Mouse (Mus musculus) mesoderm, embryonic 11.5 days (tissue): ENCODE measurements around the gene Dhh.

ENCODE experiments used
- DNase-seq: peaks from one replicate; pipeline ENCODE4 v3.0.0-alpha.2; 2012; ENCODE audit warnings: low read depth, low spot score

Dhh gene

GRCm38 (mm10) chr15:98916016-98916415 is 17.7 kb upstream of the Dhh start:
- DNase-seq, result no peak

- DNase-seq, result no peak
Observed at GRCm38 (mm10) chr15:98914903-98915302, 16.6 kb upstream of the Dhh start.

GRCm38 (mm10) chr15:98904692-98905091 is 6.4 kb upstream of the Dhh start:
- DNase-seq, result peak; percentile 73

- DNase-seq, result no peak
Observed at GRCm38 (mm10) chr15:98902600-98902999, 4.3 kb upstream of the Dhh start.

- DNase-seq, result no peak
Observed at GRCm38 (mm10) chr15:98901530-98901929, 3.2 kb upstream of the Dhh start.

GRCm38 (mm10) chr15:98897495-98897894 is 845 bp downstream of the Dhh start:
- DNase-seq, result no peak

GRCm38 (mm10) chr15:98895635-98896589 is 2.4 kb downstream of the Dhh start:
- DNase-seq, result peak; percentile 58

GRCm38 (mm10) chr15:98894746-98895634 is 3.4 kb downstream of the Dhh start:
- DNase-seq, result no peak

- peak; percentile 30 for DNase-seq
Observed at GRCm38 (mm10) chr15:98893940-98894745, 4.2 kb downstream of the Dhh start, which contains the start of gene Rhebl1. Gene Rhebl1 (minus strand): TSS chr15:98894540.

- no peak for DNase-seq
Observed at GRCm38 (mm10) chr15:98893036-98893435, 5.3 kb downstream of the Dhh start.

GRCm38 (mm10) chr15:98891907-98892606 is 6.3 kb downstream of the Dhh start:
- DNase-seq, result peak; percentile 78

- no peak for DNase-seq
Observed at GRCm38 (mm10) chr15:98891198-98891742, 7.1 kb downstream of the Dhh start.

- DNase-seq, result no peak
Observed at GRCm38 (mm10) chr15:98887526-98887925, 10.8 kb downstream of the Dhh start.

GRCm38 (mm10) chr15:98886667-98887387 is 11.5 kb downstream of the Dhh start:
- no peak for DNase-seq

- DNase-seq, result no peak
Observed at GRCm38 (mm10) chr15:98884106-98884505, 14.2 kb downstream of the Dhh start.

- no peak for DNase-seq
Observed at GRCm38 (mm10) chr15:98883661-98884060, 14.7 kb downstream of the Dhh start.

GRCm38 (mm10) chr15:98881656-98882008 is 16.7 kb downstream of the Dhh start:
- no peak for DNase-seq

- peak; percentile 97 for DNase-seq
Observed at GRCm38 (mm10) chr15:98880978-98881655, 17.2 kb downstream of the Dhh start.

- peak; percentile 84 for DNase-seq
Observed at GRCm38 (mm10) chr15:98877331-98877730, 21.0 kb downstream of the Dhh start.
